Mouse (Mus musculus) small intestine, adult 2 months (tissue): ENCODE measurements around the gene Unc45a. TPM values are rescaled to one million over a fixed set of nuclear protein-coding genes. Genes with fewer than 3 reads are reported as not detected.

Experiments
- H3K27ac ChIP-seq: fragments of 200-500 bp; 2 replicates; pipeline ENCODE4 v1.5.1; 2012; ENCODE audit warnings: low read depth, low read length, control low read depth, inconsistent platforms; ENCODE audit not compliant: insufficient read depth
- H3K27me3 ChIP-seq: fragments of 200-500 bp; 2 replicates; pipeline ENCODE4 v1.6.1; 2012; ENCODE audit warnings: mild to moderate bottlenecking, moderate library complexity, low read length, inconsistent platforms; ENCODE audit not compliant: control insufficient read depth, insufficient read depth
- H3K36me3 ChIP-seq: fragments of 200-500 bp; 2 replicates; pipeline ENCODE4 v1.6.1; 2012; ENCODE audit warnings: mild to moderate bottlenecking, low read length, control low read depth, inconsistent platforms; ENCODE audit not compliant: control insufficient read depth, insufficient read depth
- H3K4me1 ChIP-seq: fragments of 200-500 bp; 2 replicates; pipeline ENCODE4 v1.6.1; 2012; ENCODE audit warnings: low read length, inconsistent platforms, mixed read lengths; ENCODE audit not compliant: control insufficient read depth, insufficient read depth, insufficient read length
- H3K4me3 ChIP-seq: fragments of 200-500 bp; 2 replicates; pipeline ENCODE4 v1.5.1; 2012; ENCODE audit warnings: low read depth, mild to moderate bottlenecking, control low read depth, inconsistent platforms, low read length, moderate library complexity
- CTCF ChIP-seq: fragments of 200-500 bp; IDR thresholded peaks from 2 replicates; pipeline ENCODE4 v1.5.1; 2012; ENCODE audit warnings: low read depth, mild to moderate bottlenecking, control low read depth, inconsistent platforms, low read length, moderate library complexity, mixed read lengths; ENCODE audit not compliant: insufficient replicate concordance, insufficient read length; ENCODE audit errors: extremely low read depth
- POLR2A ChIP-seq: fragments of 200-500 bp; IDR thresholded peaks from 2 replicates; pipeline ENCODE4 v1.6.1; 2012; ENCODE audit warnings: low read depth, mild to moderate bottlenecking, control low read depth, inconsistent platforms, low read length, moderate library complexity
- WGBS: fragments of 180-500 bp; shearing (Covaris S2); methylation state at CpG from one replicate; pipeline ENCODE4 v1.1.7; 2018; 5-methylcytosine and 5-hydroxymethylcytosine counted together
- polyA plus RNA-seq: library from polyadenylated mRNA; depleted of rRNA; stranded (reverse); fragments of >200 nt; gene quantifications from 2 replicates; pipeline ENCODE4 v1.2.3, GENCODE M21; 2012

Gene Unc45a
- polyA plus RNA-seq, 1 experiment: 66.6 TPM

DNA sequence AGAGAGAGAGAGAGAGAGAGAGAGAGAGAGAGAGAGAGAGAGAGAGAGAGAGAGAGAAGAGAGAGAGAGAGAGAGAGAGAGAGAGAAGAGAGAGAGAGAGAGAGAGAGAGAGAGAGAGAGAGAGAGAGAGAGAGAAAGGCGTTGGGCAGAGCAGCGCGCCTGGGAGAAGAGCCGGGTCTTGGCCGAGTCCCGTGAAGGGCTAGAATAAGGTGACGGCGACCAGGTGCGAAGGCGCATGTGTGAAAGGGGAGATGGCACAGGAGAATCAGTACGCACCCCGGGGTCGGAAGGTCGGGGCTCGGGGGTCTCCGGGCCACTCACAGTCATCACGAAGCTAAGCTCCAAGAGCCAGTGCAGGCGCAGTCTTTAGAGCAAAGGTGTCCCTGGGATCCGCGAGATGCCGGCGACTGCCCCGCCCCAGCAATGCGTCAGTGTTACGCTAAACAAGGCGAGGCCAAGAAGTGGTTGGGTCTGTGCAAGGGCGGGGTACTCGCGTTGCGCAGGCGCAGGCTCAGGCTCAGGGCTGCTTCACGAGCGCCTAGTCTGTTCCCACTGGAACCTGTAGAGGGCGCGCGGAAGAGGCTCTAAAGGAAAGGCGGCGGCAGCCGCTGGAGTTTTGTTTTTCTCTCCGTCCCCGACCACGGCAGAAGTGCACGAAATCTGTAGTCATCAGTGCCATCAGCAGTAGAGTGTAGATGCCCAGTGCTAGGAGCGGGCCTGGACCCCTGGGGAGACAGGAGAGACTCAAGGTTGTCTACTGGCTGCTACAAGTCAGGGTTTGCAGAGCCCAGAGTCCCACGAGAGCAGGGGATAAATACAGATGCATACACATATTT, 794 bp downstream of the Unc45a start:
- TF ChIP-seq POLR2A (peak; percentile 87), CTCF (peak; percentile 89)
- H3K27me3 ChIP-seq: no peaks in the 10 kb centered on the region
- H3K36me3 ChIP-seq: peaks cover 15% of the 10 kb centered on the region
- H3K4me3 ChIP-seq: peak overlapping the region; percentile 93
- peaks cover 19% of the 10 kb centered on the region; the same call in 1 of the 2 replicates for H3K4me1 ChIP-seq
- H3K27ac ChIP-seq: peak overlapping the region; percentile 78
- under 1% methylated on average over 45 of the region's 45 CpGs for WGBS

DNA sequence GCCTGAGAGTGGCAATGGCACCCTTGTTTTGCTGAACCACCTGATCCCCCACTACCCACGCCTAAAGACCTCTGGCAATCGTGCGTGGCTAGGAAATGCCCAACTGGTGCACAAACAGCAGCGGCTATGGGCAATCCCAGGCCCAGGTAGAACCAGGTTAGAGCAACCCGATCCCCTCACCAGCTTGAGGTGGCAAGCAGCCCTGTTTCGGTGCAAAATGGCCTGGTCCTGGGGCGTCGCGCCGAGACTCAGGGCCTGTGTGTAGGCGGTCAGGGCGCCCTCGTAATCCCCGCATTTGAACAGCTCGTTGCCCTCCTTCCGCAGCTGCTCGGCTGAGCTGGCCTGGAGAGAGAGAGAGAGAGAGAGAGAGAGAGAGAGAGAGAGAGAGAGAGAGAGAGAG, 1.4 kb downstream of the Unc45a start:
- peaks cover 15% of the 10 kb centered on the region for H3K36me3 ChIP-seq
- WGBS: 6% methylated on average over 17 of the region's 17 CpGs
- H3K27ac ChIP-seq: no peak overlapping the region
- H3K4me1 ChIP-seq: peaks cover 23% of the 10 kb centered on the region; the same call in 1 of the 2 replicates
- TF ChIP-seq CTCF (no peak), POLR2A (no peak)
- no peaks in the 10 kb centered on the region for H3K27me3 ChIP-seq
- H3K4me3 ChIP-seq: peak overlapping the region; percentile 93

DNA sequence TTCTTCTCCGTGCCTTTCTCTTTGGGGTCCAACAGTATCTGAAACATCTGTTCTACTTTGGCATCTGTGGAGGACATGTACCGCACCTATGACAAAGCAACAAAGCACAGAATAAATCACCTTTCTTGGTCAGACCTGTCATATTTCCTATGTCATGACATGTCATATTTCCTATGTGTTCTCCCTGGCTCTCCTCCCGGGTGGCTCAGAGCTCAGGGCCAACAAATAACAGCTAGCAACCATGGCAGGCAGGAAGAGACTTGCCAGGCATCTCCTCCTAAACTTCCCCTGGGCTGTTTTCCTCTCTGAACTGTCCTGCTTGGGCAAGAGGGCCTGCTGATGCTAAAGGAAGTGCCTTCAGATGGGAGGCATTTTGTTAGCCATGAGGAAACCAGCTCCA, 3.9 kb downstream of the Unc45a start:
- WGBS: 90% methylated on average over 3 of the region's 3 CpGs
- Histone ChIP-seq H3K36me3 (peaks cover 35% of the 10 kb centered on the region), H3K4me1 (peaks cover 16% of the 10 kb centered on the region; the same call in 1 of the 2 replicates), H3K27me3 (no peaks in the 10 kb centered on the region), H3K4me3 (no peak overlapping the region), H3K27ac (no peak overlapping the region)
- TF ChIP-seq CTCF (no peak), POLR2A (no peak)

DNA sequence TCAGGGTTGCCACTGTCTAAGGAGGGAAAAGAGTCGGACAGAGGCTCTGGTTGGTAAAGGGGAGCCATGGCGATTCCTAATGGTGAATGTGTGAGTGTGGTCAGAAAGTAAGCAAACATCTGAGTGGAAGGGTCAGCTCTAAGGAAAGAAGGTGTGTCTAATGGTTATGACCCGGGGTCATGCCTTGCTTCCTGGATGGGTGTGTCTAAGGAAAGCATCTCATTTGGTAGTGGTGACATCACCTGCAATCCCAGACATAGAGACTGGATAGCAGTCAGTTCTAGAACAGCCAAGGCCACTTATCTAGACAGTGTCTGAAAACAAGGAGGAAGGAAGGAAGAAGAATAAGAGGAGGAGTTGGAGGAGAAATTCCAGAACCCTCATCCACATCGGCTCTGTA, 6.0 kb downstream of the Unc45a start:
- Histone ChIP-seq H3K36me3 (peaks cover 56% of the 10 kb centered on the region), H3K4me3 (peak overlapping the region; percentile 31), H3K4me1 (peaks cover 16% of the 10 kb centered on the region; the same call in 1 of the 2 replicates), H3K27me3 (no peaks in the 10 kb centered on the region), H3K27ac (peak overlapping the region; percentile 44)
- TF ChIP-seq CTCF: no peak
- 57% methylated on average over 4 of the region's 4 CpGs for WGBS

DNA sequence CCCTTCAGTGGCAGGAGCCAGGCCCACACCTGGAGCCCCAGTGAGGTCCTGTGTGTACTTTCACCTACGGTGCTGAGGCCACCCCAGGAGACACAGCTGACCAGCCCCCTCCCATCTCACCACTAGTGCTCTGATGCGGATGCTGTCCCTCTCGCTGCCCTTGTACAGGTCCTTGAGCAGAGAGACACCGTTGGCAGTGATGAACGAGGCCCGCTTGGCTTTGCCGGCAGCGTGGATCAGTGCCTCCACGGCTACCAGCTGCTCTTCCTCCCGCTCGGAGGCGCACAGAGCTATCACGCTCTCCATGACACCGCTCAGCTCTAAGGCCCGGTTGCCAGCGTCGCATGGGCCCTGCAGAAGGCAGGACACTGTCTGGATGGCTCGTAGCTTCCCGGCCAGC, 9.4 kb downstream of the Unc45a start:
- no peaks in the 10 kb centered on the region for H3K27me3 ChIP-seq
- H3K4me1 ChIP-seq: peaks cover 8% of the 10 kb centered on the region; the same call in 1 of the 2 replicates
- TF ChIP-seq CTCF: no peak
- TF ChIP-seq POLR2A: no peak
- no peak overlapping the region for H3K4me3 ChIP-seq
- H3K27ac ChIP-seq: no peak overlapping the region
- 94% methylated on average over 19 of the region's 19 CpGs for WGBS
- peaks cover 82% of the 10 kb centered on the region for H3K36me3 ChIP-seq

DNA sequence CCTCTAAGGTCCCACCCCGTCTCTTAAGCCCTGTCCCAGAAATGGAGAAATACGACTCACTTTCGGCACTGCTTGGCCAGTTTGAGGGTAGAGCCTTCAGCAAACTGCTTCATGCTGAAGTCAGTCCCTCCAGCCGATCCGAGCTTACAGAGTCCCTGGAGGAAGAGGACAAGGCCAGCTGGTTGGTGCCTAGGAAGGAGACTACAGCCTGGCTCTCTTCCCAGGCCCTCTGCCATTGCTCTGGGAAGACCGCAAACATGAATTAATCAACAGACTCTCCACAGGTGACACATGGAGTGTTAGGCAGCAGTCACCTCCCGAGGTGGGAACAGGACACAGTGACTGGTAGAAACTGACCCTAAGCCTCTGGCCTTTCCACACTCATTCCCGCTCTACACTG, 10.5 kb downstream of the Unc45a start:
- H3K36me3 ChIP-seq: peaks cover 81% of the 10 kb centered on the region
- no peak for TF ChIP-seq CTCF
- TF ChIP-seq POLR2A: no peak
- H3K27me3 ChIP-seq: no peaks in the 10 kb centered on the region
- WGBS: 89% methylated on average over 8 of the region's 8 CpGs
- no peak overlapping the region for H3K27ac ChIP-seq
- no peak overlapping the region for H3K4me3 ChIP-seq
- H3K4me1 ChIP-seq: peaks cover 6% of the 10 kb centered on the region; the same call in 1 of the 2 replicates

DNA sequence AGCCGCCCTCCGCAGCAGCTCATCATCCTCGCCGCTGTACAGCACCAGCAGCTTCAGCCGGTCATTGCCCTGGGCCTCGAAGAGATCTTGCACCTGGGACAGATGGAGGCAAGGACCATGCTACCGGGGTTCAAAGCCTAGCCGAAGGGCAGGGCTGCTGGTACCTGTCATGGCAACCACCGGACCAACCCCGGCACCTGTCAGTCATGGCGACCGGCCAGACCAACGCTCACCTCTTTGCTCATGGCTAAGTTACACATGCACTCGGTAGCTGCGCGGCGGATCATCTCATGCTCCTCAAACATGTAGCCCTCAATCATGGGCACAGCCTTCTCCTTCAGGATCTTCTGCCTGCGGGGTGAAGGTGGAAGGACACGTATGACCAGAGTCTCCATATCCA, 14.7 kb downstream of the Unc45a start:
- TF ChIP-seq CTCF (no peak), POLR2A (no peak)
- Histone ChIP-seq H3K27ac (no peak overlapping the region), H3K4me1 (peaks cover 4% of the 10 kb centered on the region; the same call in 1 of the 2 replicates), H3K4me3 (no peak overlapping the region), H3K27me3 (no peaks in the 10 kb centered on the region), H3K36me3 (peaks cover 55% of the 10 kb centered on the region)
- WGBS: 93% methylated on average over 19 of the region's 19 CpGs
